Mouse (Mus musculus) left cerebral cortex, adult 8-10 months (tissue): ENCODE results near the gene Klf9. TPM values are rescaled to one million over a fixed set of nuclear protein-coding genes. Genes with fewer than 3 reads are reported as not detected.

ENCODE experiments used
- DNase-seq, 2 experiments: peaks; one replicate each; pipeline ENCODE4 v3.0.0; 2022; ENCODE audit warnings: low spot score in 2 of 2
- total RNA-seq, 4 experiments: library from RNA; stranded (reverse); gene quantifications; 2 replicates each; pipeline ENCODE4 v1.2.4; 2022

Klf9 gene
- total RNA-seq: 100 to 1,000 TPM; 162 to 191 (median 170) TPM

DNA sequence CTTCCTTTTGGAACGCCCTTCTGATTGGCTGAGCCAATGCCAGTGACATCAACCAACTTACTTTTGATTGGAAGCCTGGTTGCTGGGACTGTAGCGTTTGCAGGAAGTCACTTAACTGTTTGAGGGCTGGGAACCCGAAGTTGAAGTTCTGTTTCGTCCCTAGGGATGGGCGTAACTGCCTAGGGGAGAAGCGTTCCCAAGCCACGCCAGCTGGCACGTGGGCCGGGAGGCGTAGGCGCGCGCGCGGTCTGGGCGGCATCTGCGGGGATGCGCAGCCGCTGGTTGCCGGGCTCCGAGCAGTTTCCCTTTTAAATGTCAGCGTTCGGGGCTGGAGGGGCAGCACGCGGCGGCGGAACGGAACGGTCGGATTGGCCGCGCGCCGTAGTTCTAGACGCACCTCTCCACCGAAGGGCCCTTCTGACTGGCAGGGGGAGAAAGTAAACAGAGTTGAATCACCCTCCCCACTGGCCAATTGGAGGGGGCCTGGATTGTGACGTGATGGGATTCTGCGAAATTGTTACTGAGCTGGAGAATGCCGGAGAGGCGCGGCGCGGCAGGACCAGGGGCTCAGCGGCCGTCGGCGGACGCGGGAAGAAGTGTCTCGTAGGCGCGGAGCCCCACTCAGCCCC lies at the start of gene Klf9:
Gene Klf9, plus strand, starts transcription at position 538 of the 629 bp plus-strand sequence.
- peak; percentile 97 for DNase-seq

DNA sequence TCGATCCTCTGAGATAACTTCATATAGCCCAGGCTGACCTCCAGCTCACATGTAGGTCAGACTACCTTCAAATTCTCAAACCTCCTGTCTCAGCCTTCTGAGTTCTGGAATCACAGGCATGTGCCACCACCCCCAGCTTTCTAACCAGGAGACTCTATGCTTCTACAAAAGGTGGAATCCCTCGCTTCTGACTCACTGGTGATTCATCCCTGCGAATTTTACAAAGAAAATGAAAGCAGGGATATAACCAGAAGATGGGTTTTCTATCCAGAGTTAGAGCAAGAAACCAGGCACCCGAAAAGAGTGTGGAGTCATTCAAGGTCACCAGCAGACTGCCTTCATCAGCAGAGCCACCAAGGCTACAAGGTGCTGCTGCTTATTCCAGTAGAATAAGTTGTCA lies 49.4 kb upstream of the Klf9 start:
- peak in 1 of 2 experiments; percentile 69 for DNase-seq

DNA sequence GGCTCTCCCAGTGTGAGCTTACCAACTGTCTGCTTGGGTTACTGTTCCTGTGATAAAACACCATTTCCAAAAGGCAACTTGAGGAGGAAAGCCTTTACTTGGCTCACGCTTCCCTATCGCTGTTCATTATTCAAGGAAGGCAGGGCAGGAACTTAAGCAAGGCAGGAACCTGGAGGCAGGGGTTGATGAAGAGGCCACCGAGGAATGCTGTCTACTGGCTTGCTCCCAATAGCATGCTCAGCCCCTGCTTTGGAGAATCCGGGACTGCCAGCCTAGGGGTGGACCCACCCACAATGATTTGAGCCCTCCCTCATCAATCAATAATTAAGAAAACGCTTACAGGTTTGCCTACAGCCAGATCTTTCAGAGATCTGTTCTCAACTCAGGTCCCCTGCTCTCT lies 47.5 kb upstream of the Klf9 start:
- DNase-seq: no peak

DNA sequence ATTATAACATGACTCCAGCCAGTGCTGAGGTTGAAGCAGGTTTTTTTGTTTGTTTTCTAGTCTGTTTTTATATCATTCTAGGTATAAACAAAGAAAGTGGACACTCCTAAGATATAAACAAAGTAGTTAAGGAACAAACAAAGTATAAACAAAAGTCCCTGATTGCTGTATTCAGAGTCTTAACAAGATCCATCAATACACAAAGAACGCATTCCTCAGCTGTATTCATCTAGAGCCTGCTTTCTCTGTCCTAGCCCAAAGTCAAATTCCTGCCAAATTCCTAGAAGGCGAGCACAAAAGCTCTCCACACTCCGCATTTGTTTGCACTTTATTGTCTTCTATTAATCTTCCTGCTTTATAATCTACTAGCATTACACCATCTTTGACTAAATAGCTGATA lies 46.1 kb upstream of the Klf9 start:
- DNase-seq: no peak

DNA sequence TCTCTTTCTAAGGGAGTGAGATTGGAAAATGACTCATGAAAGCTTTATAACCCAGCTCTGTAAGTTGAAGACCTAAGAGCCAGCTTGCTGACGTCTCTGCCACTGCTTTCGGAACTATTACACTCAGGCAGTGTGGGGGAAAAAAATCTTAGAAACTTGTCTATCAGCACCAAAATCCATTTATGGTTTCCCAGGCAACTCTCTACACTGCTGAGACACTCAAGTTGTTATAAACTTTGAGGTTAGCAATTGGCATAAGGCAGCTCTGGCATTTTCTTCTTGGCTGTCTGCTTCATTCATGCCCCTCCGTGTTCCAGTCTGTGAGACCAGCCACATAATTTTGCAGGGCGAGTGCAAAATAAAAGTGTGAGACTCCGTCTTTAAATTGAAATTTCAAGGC lies 34.2 kb upstream of the Klf9 start:
- no peak for DNase-seq

DNA sequence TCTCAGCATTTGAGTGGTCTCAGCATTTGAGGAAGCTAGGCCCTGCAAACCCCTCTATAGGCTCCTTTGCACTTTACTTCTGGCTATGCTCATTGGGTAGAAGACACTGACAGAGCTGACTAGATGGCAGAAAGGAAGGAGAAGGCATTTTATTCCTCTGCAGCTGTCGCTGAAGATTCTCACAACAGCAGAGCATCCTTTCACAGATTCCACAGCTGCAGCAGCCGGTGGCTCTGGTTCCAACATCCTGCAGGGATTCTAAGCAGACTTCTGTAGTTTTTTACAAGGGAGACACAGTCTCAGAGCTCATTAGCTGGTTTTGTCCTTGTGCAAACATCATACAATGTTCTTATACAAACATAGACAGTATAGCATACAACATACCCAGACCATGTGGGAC lies 33.7 kb upstream of the Klf9 start:
- DNase-seq: no peak

DNA sequence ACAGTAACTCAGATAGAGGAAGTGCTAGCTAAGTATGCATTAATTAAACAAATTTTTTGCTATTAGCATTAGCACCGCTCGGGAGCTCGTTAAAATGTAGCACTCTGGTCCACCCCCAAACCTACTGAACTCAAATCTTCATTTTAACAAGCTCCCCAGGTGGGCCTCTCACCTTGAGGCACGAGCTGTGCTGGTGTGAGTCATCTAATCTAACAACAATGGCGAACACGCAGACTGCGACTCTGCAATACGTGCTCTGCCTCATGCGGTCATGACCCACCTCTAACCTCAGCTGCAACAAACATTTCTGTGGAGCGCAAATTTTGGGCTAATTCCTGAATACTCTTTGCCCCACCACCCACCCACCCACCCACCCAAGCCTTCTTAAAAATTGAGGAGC lies 19.2 kb upstream of the Klf9 start:
- DNase-seq: no peak

DNA sequence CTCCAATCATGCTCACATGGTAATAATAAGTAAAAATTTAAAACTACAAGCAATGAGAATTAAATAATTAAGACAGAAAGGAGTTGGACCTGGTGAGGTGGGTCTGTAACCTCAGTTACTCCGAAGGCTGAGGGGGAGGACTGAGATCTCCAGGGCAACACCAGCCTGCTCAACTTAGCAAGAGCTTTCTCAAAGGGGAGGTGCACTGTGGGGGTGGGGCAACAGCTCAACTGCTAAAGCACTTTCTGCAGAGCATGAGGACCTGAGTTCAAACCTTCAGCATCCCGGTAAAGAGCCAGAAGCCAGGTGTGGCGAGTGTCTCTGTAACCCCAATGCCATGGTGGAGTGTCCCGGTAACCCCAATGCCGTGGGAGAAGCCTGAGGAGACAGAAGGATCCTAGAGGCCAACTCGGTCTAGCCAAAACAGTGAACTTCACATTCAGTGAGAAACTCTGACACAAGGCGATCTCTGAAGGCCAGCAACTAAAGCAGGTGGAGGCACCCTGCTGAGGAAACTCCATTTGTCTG lies 16.9 kb upstream of the Klf9 start:
- DNase-seq: no peak

DNA sequence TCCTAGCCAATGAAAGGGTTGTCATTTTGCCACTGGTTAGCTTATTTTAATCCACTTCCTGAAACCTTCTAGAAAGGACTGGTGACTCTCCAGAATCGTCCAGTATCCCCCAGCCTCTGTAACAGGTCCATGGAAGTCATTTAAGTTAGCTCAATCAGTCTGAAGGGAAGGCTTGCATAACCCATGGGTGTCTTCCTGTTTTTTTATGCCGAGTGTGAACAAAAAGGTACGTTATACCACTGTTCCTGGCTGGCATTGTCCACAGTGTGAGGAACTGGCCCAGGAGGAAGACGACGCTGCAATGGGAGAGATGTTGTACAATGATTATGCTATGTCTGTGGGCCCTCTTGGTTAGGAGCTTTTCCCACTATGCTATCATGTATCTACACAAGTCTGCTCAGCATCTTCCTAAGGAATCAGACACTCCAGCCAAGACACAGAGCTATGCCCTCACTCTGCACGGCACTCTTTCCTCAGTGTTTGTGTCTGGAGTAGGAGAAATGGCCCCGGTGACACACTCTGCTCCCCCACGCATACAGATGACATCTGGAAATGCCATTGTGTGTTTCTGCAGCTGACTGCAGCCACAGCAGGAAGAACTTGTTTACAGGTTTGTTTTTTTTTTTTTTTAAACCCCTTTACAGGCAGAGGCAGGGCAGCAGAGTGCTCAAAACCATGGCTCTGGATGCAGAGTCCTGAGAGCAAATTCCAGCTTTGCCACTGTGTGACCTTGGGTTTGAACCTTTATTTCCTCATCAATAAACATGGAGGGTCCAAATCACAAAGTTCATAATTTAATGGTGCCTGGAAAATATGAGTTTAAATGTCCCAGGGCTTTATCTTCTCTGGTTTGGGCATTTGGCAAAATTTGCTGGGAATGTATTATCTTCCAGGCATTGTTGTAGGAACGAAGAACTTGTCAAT lies 15.5 kb upstream of the Klf9 start:
- DNase-seq: no peak

DNA sequence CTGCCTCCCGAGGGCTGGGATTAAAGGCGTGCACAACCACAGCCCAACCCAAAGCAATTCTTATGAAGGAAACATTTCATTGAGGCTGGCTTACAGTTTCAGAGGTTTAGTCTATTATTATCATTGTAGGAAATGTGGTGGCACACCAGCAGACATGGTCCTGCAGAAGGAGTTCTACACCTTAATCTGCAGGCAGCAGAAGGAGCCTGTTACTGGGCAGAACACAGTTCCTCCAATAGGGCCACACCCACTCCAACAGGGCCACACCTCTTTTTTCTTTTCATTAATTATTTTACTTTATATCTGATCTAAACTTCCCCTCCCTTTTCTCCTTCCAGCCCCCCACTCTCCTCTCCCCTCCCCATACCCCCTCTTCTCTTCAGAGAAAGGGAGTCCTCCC lies 11.1 kb upstream of the Klf9 start:
- no peak for DNase-seq

DNA sequence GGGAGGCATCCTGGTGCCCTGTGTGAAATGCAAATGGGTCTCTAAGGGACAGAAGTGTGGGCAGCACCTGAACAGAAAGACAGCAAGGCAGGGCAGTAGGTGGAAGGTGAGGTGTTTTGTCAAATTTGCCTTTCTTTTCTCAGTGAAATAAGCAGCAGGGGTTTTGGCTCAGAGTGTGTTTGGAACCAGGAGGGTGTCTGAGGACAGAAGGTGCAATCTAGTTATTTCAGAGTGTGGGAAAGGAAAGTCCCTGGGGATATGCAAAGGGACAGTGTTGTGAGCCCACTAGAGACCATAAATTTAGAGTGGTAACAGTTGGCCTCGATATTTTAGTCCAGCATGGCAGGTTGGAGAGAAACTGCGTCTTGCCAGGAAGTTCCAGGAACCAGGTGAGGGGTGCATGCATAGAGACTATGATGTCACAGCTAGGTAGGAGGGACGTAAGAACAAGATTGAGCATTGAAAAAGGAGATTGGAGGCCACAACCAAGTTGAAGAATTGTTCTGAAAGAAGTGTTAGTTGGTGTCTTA lies 8.9 kb upstream of the Klf9 start:
- DNase-seq: no peak

DNA sequence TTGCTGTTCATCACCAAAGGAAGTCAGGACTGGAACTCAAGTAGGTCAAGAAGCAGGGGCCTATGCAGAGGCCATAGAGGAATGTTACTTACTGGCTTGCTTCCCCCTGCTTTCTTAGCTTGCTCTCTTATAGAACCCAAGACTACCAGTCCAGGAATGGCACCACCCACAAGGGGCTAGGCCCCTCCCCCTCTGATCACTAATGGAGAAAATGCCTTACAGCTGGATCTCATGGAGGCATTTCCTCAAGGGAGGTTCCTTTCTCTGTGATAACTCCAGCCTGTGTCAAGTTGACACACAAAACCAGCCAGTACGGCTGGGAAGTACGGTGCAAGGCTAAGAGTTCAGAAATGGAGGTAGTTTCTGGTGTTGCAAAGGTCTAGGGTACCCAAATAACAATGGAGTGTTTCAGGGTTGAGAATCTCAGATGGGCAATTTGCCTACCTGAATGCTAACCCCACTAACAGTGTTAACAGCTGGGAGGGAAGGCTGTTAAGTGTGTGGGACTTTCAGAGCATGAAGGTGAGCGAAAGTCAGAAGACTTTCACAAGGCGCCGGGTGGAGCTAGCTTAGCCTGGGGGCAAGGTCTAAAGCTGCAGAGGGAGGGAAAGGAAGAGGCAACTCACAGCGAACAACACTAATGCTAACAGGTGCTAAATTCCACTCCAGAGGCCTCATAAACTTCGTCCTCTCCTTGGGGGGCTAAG lies 8.2 kb upstream of the Klf9 start:
- no peak for DNase-seq

DNA sequence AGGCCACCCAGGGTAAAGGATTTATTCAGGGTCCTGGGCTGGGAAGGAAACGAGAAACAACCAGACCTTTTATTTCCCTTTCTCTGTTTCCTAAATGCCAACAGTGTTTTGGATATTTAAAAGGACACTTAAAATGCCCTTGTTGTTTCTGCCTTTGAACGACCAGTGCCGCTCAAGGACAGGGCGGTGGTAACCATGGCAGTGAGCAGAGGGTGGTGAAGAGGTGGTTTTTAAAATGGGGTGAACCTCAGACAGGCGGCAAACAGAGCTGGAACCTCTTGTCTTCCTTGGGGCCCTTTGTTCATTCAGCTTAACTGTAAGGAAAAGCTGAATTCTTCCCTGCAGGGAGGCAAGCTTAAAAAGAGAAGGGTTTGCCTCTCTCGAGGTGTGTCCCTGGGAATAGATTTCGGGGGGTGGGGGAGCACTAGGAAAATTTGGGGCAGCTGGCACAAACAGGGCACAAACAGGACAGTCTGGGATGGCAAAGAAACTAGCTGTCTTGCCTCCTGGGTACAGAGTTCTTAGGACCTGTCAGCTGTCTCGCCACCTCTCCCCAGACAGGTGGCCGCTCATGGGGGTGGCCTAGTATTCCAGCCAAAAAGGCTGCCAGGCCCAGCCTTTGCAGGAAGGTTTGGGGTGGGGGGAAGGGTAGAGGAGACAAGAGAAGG lies 7.5 kb upstream of the Klf9 start:
- no peak for DNase-seq

DNA sequence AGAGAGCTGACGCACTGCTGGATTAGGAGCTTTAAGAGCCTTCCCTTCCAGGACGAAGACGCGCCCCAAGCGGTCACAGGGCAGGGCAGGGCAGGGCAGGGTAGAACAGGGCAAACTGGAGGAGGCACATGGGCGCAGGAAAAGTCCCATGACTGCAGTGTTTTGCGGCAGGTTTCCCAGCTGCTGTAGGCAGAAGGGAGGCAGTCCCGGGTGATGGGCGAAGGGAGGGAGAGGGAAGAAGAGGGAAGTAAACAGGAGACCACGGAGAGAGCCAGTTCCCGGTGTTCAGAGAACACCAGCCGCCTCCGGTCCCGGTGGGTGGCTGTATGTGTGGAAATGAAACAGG lies 7.0 kb upstream of the Klf9 start:
- DNase-seq: peak; percentile 74 to 93

DNA sequence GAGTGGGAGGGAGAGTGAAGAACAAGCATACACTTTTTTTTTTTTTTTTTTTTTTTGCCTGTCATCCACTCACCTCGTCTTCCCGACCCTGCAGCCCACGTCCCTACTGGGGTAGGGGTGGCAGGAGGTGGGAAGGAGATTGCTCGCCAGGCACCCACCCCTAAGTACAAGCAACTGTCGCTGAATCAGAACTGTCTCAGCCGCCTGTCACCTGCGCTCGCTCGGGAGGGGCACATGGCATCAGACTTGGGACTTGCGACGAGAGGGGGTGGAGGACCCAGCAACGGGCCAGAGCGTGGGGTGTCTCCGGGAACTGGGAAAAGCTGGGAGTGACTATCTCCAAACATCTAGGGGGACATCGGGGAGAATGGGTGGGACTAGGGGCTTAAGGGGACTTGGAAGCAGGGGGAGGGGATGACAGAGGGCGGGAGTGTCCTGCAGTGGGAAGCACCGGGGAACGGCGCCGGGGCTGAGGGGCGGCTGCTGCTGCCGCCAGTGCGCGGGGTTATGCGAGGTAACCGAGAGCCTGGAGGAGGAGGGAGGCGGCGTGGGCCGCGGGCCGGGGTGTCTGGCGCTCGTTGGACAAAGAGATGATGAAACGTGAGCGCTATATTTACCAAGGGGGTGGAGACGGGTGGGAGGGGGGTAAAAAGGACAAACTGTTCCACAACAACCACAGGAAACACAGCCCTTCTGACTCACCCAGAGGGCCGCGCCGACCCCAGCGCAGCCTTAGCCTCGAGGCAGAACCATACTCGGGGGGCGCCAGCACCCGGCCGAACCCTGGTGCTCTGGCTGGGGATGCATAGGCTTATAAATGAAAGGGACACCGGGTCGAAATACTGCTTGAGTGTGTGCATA lies 6.4 kb upstream of the Klf9 start:
- DNase-seq: peak; percentile 71 to 90

DNA sequence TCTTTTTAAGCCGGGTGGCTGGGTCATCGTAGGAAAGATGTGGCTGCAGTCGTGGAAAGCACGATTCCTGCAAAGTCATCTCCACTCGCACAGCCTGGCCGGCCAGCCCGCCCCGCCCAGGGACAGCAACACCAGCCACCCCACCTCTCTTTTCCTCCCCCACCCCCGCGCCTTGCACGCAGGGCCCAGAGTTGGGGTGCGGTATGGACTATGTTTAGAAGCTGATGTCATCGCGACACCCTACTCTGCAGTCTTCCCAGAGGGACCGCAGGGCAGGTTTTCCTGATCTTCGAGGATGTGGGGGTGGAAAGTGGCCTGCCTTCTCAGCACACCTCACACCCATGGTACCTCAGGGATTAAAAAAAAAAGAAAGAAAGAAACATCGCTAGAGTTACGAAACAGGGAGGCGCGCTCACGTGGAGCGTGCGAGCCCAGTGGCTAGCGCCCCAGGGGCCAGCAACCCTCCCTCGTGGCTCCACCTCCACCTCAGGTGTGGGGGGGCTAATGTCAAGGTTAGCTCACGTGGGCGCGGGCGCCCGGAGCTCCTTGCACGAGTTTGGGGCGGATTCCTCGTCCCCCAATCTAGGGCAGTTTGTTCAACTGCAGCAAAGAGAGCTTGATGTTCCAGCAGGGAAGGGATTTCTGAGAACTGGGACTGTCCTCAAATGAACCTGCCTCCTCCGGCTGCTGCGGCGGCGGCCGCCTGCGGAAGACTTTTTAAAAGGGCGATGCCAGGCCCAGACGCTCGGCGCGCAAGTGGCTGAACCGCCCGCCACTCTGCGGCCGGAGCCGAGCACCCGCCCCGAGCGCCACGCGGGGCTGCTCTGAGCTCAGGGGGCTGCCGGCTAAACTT lies 5.5 kb upstream of the Klf9 start:
- peak; percentile 80 to 94 for DNase-seq

DNA sequence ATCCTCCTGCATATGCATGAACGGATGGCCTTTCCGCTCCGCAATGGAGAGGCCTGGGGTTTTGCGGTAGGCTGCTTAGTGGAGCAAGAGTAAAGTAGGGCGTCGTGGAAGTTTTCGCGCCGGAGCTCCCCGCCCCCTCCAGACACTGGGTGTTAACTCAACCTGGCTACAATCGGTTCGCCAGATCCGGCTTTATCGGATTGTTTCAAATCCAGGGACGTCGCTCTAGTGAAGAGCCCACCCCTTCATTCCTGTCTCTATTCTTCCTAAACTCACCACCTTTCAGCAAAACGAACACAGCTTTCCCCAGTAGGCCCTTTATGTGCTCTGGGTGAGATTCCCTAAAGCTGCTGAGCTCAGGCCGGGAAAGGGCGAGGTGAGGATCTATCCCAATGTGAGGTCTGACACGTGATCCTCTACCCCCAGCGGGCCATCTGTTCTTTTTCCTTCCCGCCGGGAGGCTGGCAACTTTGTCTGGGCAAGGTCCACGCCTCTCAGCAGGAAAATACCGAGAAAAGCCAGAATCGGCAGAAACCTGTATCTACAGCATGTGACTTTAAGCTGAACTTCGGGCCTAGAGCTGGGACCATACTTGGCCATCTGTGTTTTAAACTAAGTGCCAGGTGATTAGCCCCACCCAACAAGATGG lies 4.7 kb upstream of the Klf9 start:
- peak in 1 of 2 experiments; percentile 64 for DNase-seq

DNA sequence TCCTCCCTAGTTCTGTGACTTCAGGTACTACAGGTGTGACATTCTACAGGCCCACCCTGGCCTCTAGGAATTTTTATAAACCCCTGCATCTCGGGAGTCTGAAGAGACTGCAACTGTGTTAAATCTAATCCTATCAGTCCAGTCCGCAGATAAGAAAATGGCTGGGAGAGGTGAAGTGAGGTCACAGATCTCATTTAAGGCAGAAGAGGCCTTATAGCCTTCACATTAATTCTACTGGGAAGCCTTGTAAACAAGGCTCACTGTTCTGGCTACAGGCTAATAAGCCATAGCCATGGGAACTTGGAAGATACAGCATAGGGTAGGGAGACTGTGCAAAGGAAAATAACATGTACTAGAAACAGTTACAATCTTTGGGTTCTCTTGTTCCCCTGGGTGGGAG lies 3.7 kb upstream of the Klf9 start:
- no peak for DNase-seq
